Mouse (Mus musculus) embryo, embryonic 10 days (tissue): ENCODE results near the gene H2-Q4.
"Not testable (repeated sequence)": the region's sequence is repeated elsewhere in the genome, so short reads cannot be mapped to it uniquely, and the experiment has no call there.

Experiments
- DNase-seq: peaks from one replicate; pipeline ENCODE4 v3.0.0-alpha.2; 2015; ENCODE audit warnings: low spot score

Gene H2-Q4

DNA sequence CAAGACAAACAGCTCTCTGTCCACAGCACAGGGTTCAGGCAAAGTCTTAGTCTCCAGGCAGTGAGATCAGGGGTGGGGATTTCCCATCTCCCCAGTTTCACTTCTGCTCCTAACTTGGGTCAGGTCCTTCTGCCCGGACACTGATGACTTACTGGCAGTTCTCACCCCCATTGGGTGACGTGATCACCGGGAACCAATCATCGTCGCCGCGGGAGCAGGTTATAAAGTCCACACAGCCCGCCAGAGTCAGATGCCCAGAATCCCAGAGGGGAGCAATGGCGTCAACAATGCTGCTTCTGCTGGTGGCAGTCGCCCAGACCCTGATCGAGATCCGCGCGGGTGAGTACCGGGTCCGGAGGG, at the start of gene H2-Q4:
TSS of gene H2-Q4 (plus strand) at position 249 of the 360 bp plus-strand sequence.
- DNase-seq: peak; percentile 91

- not testable (repeated sequence) for DNase-seq
Observed at GRCm38 (mm10) chr17:35329714-35330113, 49.7 kb upstream of the H2-Q4 start.

DNA sequence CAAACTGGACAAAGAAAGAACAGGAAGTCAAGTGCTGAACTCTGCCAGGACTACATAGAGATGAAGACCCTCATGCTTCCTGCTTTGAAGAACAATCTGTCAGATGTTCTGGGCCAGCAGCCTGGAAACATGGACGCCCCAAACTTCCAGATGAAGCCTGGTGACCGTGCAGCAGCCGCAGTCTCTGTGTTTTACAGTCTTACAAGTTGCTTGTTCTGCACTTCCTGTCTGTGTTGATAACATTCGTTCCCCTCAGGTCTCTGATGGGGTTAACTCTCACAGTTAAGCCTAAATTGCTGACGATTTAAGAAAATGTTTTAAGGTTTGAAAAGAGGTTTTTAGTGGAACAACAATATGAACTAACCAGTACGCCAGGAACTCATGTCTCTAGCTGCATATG, 47.9 kb upstream of the H2-Q4 start:
- not testable (repeated sequence) for DNase-seq

DNA sequence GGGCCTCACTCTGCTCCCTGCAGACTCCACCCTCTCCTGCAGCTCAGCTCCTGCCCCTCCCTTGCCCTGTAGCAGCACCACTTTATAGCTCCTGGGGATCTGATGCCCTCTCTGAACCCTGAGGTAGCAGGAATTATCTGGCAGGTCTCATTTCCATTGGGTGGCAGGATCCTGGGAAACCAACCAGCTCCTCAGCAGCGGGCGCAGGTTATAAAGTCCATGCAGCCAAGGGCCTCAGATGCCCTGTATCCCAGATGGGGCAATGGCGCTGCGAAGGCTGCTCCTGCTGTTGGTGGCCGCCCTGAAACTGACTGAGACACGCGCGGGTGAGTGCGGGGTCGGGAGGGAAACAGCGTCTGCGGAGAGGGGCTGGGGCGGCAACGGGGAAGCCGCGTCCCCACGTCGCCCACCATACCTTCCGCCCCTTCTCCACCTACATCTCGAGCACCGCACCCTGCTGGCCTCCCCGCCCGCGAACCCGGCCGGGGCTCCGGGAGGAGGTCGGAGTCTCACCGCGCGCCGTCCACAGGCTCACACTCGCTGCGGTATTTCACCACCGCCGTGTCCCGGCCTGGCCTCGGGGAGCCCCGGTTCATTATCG, 37.2 kb upstream of the H2-Q4 start, which contains the start of gene H2-Q2:
TSS of gene H2-Q2 (plus strand) at position 172 of the 601 bp plus-strand sequence.
- no peak for DNase-seq

DNA sequence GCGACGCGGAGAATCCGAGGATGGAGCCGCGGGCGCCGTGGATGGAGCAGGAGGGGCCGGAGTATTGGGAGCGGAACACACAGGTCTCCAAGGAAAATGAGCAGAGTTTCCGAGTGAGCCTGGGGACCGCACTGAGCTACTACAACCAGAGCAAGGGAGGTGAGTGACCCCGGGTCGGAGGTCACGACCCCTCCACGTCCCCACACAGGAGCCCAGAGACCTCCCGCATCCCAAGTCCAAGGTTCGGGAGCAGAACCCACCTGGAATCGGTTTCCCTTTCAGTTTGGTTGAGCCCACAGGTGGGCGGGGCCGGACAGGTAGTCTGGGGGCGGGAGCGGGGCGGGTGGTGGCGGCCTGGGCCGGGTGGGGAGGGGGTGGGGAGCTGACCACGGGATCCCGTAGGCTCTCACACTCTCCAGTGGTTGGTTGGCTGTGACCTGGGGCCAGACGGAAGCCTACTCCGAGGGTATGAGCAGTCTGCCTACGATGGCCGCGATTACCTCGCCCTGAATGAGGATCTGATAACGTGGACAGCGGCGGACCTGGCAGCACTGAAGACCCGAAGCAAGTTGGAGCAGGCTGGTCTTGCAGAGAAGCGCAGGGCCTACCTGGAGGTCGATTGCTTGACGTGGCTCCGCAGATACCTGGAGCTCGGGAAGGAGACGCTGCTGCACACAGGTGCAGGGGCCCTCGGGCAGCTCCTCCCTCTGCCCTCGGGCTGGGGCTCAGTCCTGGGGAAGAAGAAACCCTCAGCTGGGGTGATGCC, 36.5 kb upstream of the H2-Q4 start:
- DNase-seq: peak; percentile 44

DNA sequence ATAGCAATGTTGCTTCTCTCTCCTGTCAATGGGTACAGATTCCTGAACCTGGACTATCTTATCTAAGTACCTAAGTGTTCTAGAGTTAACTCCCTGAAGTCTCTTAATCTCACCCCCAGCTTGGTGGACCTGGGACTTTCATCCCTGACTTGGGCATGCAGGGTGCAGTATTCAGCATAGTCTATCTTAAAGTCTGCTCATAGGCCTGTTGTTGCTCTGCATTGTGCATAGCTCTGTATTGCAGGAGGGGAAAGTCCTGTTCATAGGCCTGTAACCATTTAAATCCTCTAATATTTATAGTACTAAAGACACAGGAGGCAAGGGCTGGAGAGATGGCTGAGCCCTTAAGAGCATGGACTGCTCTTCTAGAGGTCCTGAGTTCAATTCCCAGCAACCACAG, 31.8 kb upstream of the H2-Q4 start:
- DNase-seq: not testable (repeated sequence)

DNA sequence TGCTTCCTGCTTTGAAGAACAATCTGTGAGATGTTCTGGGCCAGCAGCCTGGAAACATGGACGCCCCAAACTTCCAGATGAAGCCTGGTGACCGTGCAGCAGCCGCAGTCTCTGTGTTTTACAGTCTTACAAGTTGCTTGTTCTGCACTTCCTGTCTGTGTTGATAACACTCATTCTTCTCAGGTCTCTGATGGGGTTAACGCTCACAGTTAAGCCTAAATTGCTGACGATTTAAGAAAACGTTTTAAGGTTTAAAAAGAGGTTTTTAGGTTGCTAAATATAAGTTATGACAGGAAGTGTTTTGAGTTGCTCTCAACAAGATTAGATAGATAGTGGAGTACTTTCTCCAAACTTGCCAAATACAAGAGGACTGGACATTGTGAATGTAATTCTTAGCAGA, 26.1 kb upstream of the H2-Q4 start:
- not testable (repeated sequence) for DNase-seq

- no peak for DNase-seq
Observed at GRCm38 (mm10) chr17:35354071-35354470, 25.3 kb upstream of the H2-Q4 start.

- DNase-seq: no peak
Observed at GRCm38 (mm10) chr17:35357086-35357485, 22.3 kb upstream of the H2-Q4 start.

GRCm38 (mm10) chr17:35358763-35359469, 20.5 kb upstream of the H2-Q4 start:
- DNase-seq: peak; percentile 31

GRCm38 (mm10) chr17:35359470-35359862, 20.0 kb upstream of the H2-Q4 start:
- no peak for DNase-seq

GRCm38 (mm10) chr17:35379729-35380451, 473 bp downstream of the H2-Q4 start:
- DNase-seq: peak; percentile 14

- peak; percentile 47 for DNase-seq
Observed at GRCm38 (mm10) chr17:35389796-35390195, 10.4 kb downstream of the H2-Q4 start.

GRCm38 (mm10) chr17:35392671-35393070, 13.3 kb downstream of the H2-Q4 start:
- DNase-seq: not testable (repeated sequence)

GRCm38 (mm10) chr17:35393864-35394800, 14.7 kb downstream of the H2-Q4 start:
- not testable (repeated sequence) for DNase-seq

GRCm38 (mm10) chr17:35396956-35397355, 17.5 kb downstream of the H2-Q4 start:
- not testable (repeated sequence) for DNase-seq

DNA sequence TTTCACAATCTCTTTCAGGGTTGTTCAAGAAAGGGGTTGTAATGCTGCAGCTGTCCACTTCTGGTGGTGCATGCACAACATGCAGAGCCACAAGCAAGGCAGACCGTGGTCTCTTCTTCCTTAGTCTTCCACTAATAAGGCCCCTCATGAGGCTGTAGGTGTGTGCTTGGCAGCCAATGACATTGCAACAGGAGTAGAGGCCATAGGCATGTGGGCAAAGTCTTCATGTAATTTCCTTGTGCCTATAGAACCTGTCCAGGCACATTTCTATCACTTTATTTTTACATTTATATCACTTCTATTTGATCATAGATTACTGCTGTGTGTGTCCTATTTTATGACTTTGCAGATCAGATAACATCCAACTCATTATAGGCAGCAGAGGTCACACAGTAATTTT, 33.6 kb downstream of the H2-Q4 start:
- DNase-seq: not testable (repeated sequence)

- DNase-seq: not testable (repeated sequence)
Observed at GRCm38 (mm10) chr17:35415273-35416129, 36.1 kb downstream of the H2-Q4 start.

DNA sequence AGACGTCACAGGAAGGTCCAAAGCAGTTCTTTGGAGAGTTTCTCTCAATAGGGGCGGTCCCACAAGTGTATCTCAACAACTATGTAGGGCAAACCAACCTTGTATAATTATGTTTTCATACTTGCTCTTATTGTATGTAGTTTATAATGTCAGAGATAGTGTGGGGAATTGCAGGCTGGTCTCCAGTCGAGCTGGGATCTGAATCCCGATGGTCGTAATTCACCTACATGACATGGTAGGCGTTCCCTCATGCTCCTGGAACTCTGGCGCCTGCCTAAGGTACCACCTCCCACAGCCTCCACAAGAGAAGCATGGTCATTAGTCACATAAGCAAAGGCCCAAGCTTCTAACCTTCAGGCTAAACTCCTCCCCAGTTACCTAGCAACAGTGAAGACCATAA, 39.4 kb downstream of the H2-Q4 start:
- DNase-seq: no peak

DNA sequence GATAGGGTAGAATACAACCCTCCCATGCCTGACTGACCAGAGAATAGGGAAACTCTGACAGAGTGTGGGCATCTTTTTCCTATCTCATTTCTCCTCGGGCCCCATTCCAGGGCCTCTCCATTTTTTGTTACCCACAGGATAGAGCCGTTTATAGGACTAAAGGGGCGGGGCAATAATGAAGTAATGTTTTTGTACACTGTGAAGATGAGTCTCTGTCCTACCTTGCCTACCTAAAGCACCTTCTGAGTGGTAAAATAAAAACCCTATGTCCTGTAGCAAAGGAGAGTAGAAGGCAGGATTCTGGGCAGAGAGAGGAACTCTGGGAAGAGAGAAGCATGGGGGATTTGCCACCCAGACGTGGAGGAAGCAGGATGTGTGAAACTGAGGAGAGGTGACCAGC, 40.1 kb downstream of the H2-Q4 start:
- not testable (repeated sequence) for DNase-seq
